Mouse (Mus musculus): ENCODE results near the gene Tes. TPM values are rescaled to one million over a fixed set of nuclear protein-coding genes. Genes with fewer than 3 reads are reported as not detected.

Tes gene
- polyA plus RNA-seq, 1 experiment = 4.7 TPM

Other genes with a start within 250 kb of the Tes start
- not detected in 2 replicates for gene Tfec, start 166.7 kb upstream of the Tes start, polyA plus RNA-seq (2012; ENCODE audit: insufficient read depth, insufficient read length, missing spikeins)
- gene Cav2, start 216.0 kb downstream of the Tes start, polyA plus RNA-seq (2012; ENCODE audit: insufficient read depth, insufficient read length, missing spikeins) = 223 and 244 TPM in 2 replicates
- 735 and 867 TPM in 2 replicates for gene Cav1, start 241.2 kb downstream of the Tes start, polyA plus RNA-seq (2012; ENCODE audit: insufficient read depth, insufficient read length, missing spikeins)